Mouse (Mus musculus) midbrain, embryonic 11.5 days (tissue): Measurements from ENCODE around the gene Hyal2. TPM values are rescaled to one million over a fixed set of nuclear protein-coding genes. Genes with fewer than 3 reads are reported as not detected.

Source experiments
- ATAC-seq: fragments of 200-750 bp; cut with Nextera tagmentation; 2 replicates; pipeline ENCODE4 v1.8.0; 2017; ENCODE audit warnings: moderate TSS enrichment, moderate library complexity; ENCODE audit not compliant: low FRiP score
- DNase-seq: peaks from one replicate; pipeline ENCODE4 v3.0.0; 2015; ENCODE audit warnings: low spot score; ENCODE audit errors: missing footprints
- H3K27ac ChIP-seq: fragments of 300-500 bp; sonication (generic); 2 replicates; pipeline ENCODE4 v1.5.1; 2014; ENCODE audit warnings: low read depth, low read length
- H3K27me3 ChIP-seq: fragments of 300-500 bp; sonication (generic); 2 replicates; pipeline ENCODE4 v1.6.1; 2014; ENCODE audit warnings: mild to moderate bottlenecking, low read length, moderate library complexity, mixed read lengths; ENCODE audit not compliant: control insufficient read depth, insufficient read depth
- H3K36me3 ChIP-seq: fragments of 300-500 bp; sonication (generic); 2 replicates; pipeline ENCODE4 v1.6.1; 2014; ENCODE audit warnings: mild to moderate bottlenecking, low read length, moderate library complexity, mixed read lengths; ENCODE audit not compliant: control insufficient read depth, insufficient read depth
- H3K4me1 ChIP-seq: fragments of 300-500 bp; sonication (generic); 2 replicates; pipeline ENCODE4 v1.6.1; 2014; ENCODE audit warnings: low read length; ENCODE audit not compliant: control insufficient read depth, insufficient read depth
- H3K4me2 ChIP-seq: fragments of 300-500 bp; sonication (generic); 2 replicates; pipeline ENCODE4 v1.6.1; 2014; ENCODE audit warnings: mild to moderate bottlenecking, moderate library complexity
- H3K4me3 ChIP-seq: fragments of 300-500 bp; sonication (generic); 2 replicates; pipeline ENCODE4 v1.5.1; 2014; ENCODE audit warnings: low read depth, low read length
- H3K9ac ChIP-seq: fragments of 300-500 bp; sonication (generic); 2 replicates; pipeline ENCODE4 v1.6.1; 2014; ENCODE audit warnings: low read length
- H3K9me3 ChIP-seq: fragments of 300-500 bp; sonication (generic); 2 replicates; pipeline ENCODE4 v1.6.1; 2016; ENCODE audit warnings: low read length; ENCODE audit not compliant: control insufficient read depth
- WGBS: fragments of 180-500 bp; shearing (Covaris S2); extraction: QIAGEN DNeasy Blood & Tissue Kit; methylation state at CpG from one replicate; pipeline ENCODE4 v1.1.7; 2014; 5-methylcytosine and 5-hydroxymethylcytosine counted together
- polyA plus RNA-seq: library from polyadenylated mRNA; unstranded; fragments of >200 nt; fragmentation: Nextera tagmentation; extraction: Ambion mirVana; gene quantifications from 2 replicates; pipeline ENCODE4 v1.2.1, GENCODE M21; 2014

Hyal2 gene
- polyA plus RNA-seq, result 129 and 132 TPM in 2 replicates

GRCm38 (mm10) chr9:107567702-107568319 is at the start of gene Hyal2:
Hyal2 (plus strand) TSS chr9:107567945.
- Histone ChIP-seq H3K36me3 (peaks cover 17% of the 10 kb centered on the region), H3K9ac (peak within 1 kb of the TSS; percentile 95), H3K4me1 (peaks cover 40% of the 10 kb centered on the region), H3K9me3 (no peaks in the 10 kb centered on the region), H3K4me3 (peak within 1 kb of the TSS; percentile 88), H3K4me2 (peak within 1 kb of the TSS; percentile 60), H3K27me3 (no peaks in the 10 kb centered on the region), H3K27ac (peak within 1 kb of the TSS; percentile 82)
- WGBS, result 5% methylated on average over 18 of the region's 18 CpGs
- no peak for ATAC-seq
- DNase-seq, result no peak

GRCm38 (mm10) chr9:107520331-107520730 is 47.4 kb upstream of the Hyal2 start:
- H3K9ac ChIP-seq, result no peak overlapping the region
- H3K4me2 ChIP-seq, result no peak overlapping the region
- no peak overlapping the region for H3K4me3 ChIP-seq
- no peak overlapping the region for H3K27ac ChIP-seq
- DNase-seq (no peak), ATAC-seq (no peak)
- 0 out of 2 replicates have a peak, but pooled peaks cover 2% of the 10 kb centered on the region for H3K27me3 ChIP-seq
- H3K4me1 ChIP-seq, result peaks cover 5% of the 10 kb centered on the region
- H3K36me3 ChIP-seq, result no peaks in the 10 kb centered on the region
- 46% methylated on average over 6 of the region's 6 CpGs for WGBS
- no peaks in the 10 kb centered on the region for H3K9me3 ChIP-seq

- WGBS, result 71% methylated on average over 5 of the region's 5 CpGs
- H3K27me3 ChIP-seq, result peaks cover 2% of the 10 kb centered on the region; the same call in 1 of the 2 replicates
Observed at GRCm38 (mm10) chr9:107521190-107521589, 46.6 kb upstream of the Hyal2 start.

DNA sequence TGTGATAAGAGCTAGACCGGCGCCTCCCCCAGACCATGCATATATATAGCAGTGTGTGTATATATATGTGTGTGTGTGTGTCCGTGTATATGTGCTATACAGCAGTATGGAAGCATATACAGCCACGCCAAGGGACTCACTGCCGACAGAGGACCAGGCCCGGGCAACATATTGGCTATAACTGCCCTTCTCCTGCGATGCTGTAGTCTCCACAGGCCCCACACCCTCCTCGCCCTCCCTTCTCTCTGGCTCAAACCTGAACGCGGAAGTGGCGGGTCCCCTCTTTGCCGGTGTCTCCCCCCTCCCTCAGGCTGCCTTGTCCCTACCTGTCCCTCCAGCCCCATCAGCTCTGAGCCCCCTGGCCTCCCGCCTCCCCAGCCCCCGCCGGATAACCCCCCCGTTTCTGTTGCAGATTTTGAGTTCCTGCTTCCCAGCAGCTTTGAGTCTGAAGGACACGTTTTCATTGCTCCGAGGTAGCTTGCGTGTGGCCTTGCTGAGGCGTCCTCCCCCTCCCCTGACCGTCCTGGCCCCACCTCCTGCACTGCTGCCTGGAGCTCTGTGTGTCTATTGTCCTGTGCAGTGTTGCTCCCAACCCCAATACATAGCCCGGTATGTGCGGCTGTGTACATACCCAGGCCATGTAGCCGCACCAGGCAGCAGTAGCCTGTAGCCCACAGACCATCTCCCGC is 45.9 kb upstream of the Hyal2 start:
- Histone ChIP-seq H3K4me1 (peaks cover 12% of the 10 kb centered on the region), H3K36me3 (no peaks in the 10 kb centered on the region), H3K27ac (no peak overlapping the region), H3K27me3 (peaks cover 5% of the 10 kb centered on the region; the same call in 1 of the 2 replicates), H3K9me3 (no peaks in the 10 kb centered on the region), H3K4me2 (peak overlapping the region; percentile 16; the same call in 1 of the 2 replicates), H3K4me3 (no peak overlapping the region), H3K9ac (peak overlapping the region; percentile 40; the same call in 1 of the 2 replicates)
- ATAC-seq (peak; percentile 28; the same call in 1 of the 2 replicates), DNase-seq (peak; percentile 88)
- 25% methylated on average over 21 of the region's 25 CpGs for whole genome bisulfite sequencing

More at GRCm38 (mm10) chr9:107521190-107521589, 46.6 kb upstream of the Hyal2 start:
- ATAC-seq, result no peak
- H3K4me2 ChIP-seq, result no peak overlapping the region
- no peak overlapping the region for H3K27ac ChIP-seq
- H3K4me3 ChIP-seq, result no peak overlapping the region
- no peaks in the 10 kb centered on the region for H3K36me3 ChIP-seq
- peaks cover 5% of the 10 kb centered on the region for H3K4me1 ChIP-seq
- H3K9me3 ChIP-seq, result no peaks in the 10 kb centered on the region
- no peak overlapping the region for H3K9ac ChIP-seq
- DNase-seq, result no peak

DNA sequence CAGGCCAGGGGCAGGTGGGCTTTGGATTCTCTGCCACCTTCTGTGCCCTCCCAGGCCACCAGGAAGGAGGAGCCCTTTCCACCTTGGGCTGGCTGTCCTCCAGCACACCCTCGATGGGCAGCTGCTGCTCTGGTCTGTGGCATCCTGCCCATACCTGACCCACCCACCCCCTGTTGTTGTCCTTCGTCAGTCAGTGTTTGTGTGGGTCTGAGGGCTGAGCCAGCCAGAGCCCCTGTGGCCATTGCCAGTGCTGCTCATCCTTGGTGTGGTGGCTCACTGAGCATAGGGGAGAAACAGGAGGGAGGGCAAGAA is 45.4 kb upstream of the Hyal2 start:
- Histone ChIP-seq H3K4me1 (peaks cover 17% of the 10 kb centered on the region), H3K9me3 (no peaks in the 10 kb centered on the region), H3K9ac (peak overlapping the region; percentile 40; the same call in 1 of the 2 replicates), H3K36me3 (no peaks in the 10 kb centered on the region), H3K27ac (no peak overlapping the region), H3K4me2 (peak overlapping the region; percentile 16; the same call in 1 of the 2 replicates), H3K4me3 (no peak overlapping the region), H3K27me3 (peaks cover 10% of the 10 kb centered on the region)
- DNase-seq (no peak), ATAC-seq (0 out of 2 replicates have a peak, but pooled peaks have one; percentile 12)
- WGBS, result 38% methylated on average over 2 of the region's 2 CpGs

DNA sequence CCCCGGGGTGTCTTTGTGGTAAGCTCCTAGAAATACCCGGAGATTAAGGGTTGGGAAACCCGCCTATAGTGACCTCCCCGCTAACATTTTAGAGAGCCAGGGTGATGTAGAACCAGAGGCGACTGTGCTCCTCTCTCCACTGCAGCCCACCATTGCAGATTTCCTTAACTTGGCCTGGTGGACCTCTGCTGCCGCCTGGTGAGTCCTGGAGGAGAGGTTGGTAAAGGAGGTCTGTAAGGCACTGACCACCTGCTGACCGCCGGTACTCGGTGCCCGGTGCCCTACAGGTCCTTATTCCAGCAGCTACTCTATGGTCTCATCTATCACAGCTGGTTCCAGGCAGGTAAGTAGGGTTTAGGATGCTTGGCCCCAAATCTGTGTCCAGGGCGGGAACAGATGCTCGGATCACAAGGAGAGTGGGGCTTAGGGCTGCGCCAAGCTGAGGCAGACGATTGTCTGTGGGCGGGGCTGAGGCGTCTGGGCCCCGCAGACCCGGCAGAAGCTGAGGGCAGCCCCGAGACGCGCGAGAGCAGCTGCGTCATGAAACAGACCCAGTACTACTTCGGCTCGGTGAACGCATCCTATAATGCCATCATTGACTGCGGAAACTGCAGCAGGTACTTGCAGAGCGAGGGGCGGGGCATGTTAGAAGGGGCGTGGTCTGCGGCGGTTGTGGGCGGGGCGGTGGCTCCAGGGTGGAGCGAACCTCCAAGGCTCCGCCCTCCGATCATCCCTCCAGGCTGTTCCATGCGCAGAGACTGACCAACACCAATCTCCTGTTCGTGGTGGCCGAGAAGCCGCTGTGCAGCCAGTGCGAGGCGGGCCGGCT is 41.3 kb upstream of the Hyal2 start:
- H3K27me3 ChIP-seq, result peaks cover 15% of the 10 kb centered on the region
- DNase-seq, result peak; percentile 96

GRCm38 (mm10) chr9:107533791-107534407 is 33.8 kb upstream of the Hyal2 start, which contains the start of gene Tmem115:
Tmem115 (plus strand) TSS chr9:107533945.
- Histone ChIP-seq H3K27ac (no peak within 1 kb of the TSS), H3K9me3 (no peaks in the 10 kb centered on the region), H3K4me3 (peak within 1 kb of the TSS; percentile 65), H3K4me1 (peaks cover 23% of the 10 kb centered on the region), H3K9ac (peak within 1 kb of the TSS; percentile 75), H3K4me2 (peak within 1 kb of the TSS; percentile 92), H3K27me3 (no peaks in the 10 kb centered on the region), H3K36me3 (peaks cover 5% of the 10 kb centered on the region; the same call in 1 of the 2 replicates)
- DNase-seq (peak; percentile 97), ATAC-seq (peak; percentile 98)
- under 1% methylated on average over 48 of the region's 48 CpGs for WGBS

More for the DNA sequence above, 41.3 kb upstream of the Hyal2 start:
- H3K4me3 ChIP-seq, result peak overlapping the region; percentile 32
- peak; percentile 81 for ATAC-seq
- no peak overlapping the region for H3K27ac ChIP-seq
- peak overlapping the region; percentile 39; the same call in 1 of the 2 replicates for H3K9ac ChIP-seq
- H3K36me3 ChIP-seq, result no peaks in the 10 kb centered on the region
- 5% methylated on average over 43 of the region's 44 CpGs for WGBS
- peak overlapping the region; percentile 51 for H3K4me2 ChIP-seq
- H3K9me3 ChIP-seq, result no peaks in the 10 kb centered on the region
- H3K4me1 ChIP-seq, result peaks cover 18% of the 10 kb centered on the region

DNA sequence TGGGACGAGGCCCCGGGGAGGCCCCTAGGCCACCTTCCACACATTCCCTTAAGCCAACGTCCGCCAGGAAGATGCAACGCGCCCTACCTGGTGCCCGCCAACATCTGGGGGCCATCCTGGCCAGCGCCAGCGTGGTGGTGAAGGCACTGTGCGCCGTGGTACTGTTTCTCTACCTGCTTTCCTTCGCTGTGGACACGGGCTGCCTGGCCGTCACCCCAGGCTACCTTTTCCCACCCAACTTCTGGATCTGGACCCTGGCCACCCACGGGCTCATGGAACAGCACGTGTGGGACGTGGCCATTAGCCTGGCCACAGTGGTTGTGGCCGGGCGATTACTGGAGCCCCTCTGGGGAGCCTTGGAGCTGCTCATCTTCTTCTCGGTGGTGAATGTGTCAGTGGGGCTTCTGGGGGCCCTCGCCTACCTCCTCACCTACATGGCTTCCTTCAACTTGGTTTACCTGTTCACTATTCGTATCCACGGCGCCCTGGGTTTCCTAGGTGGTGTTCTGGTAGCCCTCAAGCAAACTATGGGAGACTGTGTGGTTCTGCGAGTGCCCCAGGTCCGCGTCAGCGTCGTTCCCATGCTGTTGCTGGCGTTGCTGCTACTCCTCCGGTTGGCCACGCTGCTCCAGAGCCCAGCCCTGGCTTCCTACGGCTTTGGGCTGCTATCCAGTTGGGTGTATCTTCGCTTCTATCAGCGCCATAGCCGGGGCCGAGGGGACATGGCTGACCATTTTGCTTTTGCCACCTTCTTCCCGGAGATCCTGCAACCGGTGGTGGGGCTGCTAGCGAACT is 33.1 kb upstream of the Hyal2 start:
- Histone ChIP-seq H3K9ac (peak overlapping the region; percentile 75), H3K4me1 (peaks cover 23% of the 10 kb centered on the region), H3K36me3 (peaks cover 5% of the 10 kb centered on the region; the same call in 1 of the 2 replicates), H3K4me2 (peak overlapping the region; percentile 92), H3K9me3 (no peaks in the 10 kb centered on the region), H3K27me3 (no peaks in the 10 kb centered on the region), H3K4me3 (peak overlapping the region; percentile 65), H3K27ac (no peak overlapping the region)
- WGBS, result under 1% methylated on average over 40 of the region's 40 CpGs
- peak; percentile 43 for ATAC-seq
- peak; percentile 86 for DNase-seq
